Mouse (Mus musculus): Measurements from ENCODE around the gene Obscn.

The Obscn gene

DNA sequence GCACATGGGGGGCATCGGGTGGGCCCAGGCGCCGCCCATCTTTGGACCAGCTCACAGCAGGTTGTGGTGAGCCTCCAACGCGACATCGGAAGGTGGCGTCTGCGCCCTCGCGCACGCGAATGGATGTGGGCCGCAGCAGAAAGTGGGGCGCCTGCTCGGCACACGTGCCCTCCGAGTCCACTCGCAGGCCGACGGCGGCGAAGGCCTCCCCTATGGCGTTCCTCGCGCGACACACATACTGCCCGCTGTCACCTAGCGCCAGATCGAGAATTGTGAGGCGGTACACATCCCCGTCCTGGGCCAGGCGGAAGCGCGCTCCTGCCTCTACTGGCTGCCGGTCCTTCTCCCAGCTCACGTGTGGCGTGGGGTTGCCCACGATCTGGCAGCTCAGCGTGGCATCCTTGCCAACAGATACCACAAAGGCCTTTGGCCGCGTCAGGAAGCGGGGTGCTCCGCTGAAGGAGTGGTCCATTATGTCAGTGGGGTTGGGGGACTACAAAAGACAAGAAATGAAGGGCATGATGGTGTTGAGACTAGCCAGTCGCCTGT lies at the start of gene Obscn:
Gene Obscn (minus strand): TSS at position 499 of the 549 bp plus-strand sequence.
- no peak for DNase-seq

DNA sequence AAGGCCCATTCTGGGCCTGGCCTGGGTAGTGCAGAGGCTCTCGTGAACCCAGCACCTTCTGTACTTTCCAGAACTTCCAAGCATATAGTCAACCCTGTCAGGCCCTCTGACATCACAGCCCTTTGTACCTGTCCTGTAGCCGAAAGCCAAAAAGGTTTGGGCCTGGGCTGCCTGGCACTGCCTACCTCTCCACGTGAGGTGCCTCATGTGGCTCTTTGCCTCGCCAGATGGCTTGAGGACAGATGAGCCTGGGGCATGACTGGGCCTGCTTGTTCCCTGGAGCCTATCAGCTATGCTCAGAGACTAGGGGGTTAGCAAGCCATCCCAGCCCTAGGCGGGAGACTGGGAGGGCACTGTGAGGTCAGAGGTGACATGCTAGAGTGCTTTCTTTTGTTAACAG lies 49.3 kb upstream of the Obscn start:
- no peak for DNase-seq

DNA sequence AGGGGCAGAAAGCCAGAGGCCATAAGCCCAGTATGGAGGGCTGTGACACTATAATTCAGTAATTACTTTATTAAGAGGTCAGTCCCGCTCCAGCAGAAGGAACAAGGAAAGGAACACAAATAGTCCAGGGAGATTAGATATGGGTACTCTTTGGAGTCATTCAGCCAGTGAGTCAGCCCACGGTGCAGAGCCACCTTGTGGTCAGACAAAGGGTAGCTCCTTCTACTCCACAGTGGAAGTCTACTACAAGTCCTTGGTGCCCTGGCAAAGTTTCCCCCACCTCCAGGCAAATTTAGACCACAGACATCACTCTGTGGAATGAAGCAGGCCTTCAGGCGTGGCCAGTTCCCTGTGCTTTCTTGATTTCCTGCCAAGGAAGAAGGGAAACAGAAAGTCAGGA lies 47.6 kb upstream of the Obscn start:
- peak; percentile 44 for DNase-seq

DNA sequence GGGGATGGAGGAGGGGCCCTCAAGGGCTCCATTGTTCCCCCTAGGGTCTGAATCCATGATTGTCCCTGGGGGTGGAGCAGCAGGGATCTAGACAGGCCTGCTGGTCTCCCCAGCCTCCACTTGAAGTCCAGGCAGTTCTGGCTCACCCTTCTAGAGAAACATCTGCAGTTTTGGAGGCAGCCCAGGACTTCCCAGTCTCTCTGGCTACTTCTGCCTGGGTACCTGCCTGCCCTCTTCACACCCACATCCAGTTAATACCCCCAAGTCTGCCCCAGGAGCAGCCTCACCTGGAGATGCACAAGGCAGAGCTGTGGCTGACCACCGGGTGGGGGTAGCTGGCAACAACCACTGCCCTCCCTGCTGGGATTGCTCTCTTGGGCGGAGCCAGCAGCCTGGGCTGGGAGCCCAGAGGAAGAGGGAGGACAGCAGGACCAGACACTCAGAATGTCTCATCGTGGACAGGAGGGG lies 46.7 kb upstream of the Obscn start, which contains the start of gene Gjc2:
Gene Gjc2 (minus strand): TSS at position 350 of the 468 bp plus-strand sequence.
- DNase-seq = peak; percentile 33

DNA sequence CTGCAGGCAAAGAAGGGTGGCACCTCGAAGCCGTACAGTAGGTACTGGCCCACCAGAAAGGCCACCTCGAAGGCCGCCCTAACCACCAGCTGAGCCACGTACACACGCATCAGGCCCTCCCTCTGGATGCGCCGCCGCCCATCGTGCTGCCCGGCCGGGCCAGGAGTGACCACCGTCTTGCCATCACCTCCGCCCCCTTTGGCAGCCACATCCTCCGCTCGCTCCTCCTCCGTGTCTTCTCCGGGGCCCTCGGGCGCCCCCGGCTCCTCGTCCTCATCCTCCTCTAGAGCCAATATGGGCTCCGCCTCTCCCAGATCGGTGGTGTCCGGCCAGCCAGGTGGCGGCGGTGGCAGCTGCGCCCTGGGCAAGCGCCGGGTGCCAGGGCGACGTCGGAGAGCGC lies 40.7 kb upstream of the Obscn start:
- DNase-seq = no peak

DNA sequence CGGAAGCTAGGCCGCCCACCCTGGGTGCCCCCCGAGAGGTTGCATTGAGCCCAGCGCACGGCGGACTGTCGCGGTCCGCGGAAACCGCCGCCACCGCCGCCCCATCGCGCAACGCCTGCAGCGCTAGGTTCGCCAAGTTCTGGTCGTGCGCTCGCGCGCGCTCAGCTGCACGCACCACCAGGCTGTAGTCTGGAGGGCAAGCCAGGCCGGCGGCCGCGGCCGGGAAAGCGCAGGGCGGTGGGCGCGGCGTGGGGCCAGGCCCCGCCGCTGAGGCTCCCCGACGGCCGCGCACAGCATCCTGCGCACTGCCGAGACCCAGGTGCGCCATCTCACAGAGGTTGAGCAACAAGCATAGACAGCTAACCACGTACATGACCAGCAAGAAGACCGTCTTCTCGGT lies 40.3 kb upstream of the Obscn start:
- DNase-seq = no peak

DNA sequence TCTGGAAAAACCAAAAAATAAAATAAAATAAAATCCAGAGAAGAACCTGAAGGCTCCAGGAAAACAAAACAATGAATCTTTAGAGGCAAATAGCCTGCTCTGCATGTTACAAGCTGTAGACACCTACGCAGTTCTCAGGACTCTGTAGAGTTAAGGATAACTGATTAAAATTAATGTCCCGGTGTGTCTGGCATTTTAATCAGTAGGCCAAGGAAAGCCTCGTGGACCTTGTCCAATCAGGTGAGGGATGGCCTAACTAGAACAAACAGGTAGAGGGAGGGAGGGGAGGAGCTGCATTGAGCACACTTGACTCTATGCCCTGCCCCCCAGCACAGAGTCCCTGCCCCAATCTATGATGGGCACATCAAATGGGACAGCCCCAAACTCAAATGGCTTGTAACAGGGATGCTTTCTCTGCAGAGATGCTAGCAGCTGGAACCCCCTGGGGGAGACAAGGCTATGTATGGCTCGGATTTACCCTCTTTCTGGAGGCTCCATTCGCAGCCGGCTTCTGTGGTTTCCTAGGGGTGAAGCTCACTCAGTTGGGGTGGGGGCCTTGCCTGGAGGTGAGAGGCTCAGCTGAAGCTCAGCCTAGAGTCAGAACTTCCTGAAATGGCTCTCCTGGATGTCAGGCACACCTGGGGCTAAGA lies 38.1 kb upstream of the Obscn start:
- DNase-seq = no peak

DNA sequence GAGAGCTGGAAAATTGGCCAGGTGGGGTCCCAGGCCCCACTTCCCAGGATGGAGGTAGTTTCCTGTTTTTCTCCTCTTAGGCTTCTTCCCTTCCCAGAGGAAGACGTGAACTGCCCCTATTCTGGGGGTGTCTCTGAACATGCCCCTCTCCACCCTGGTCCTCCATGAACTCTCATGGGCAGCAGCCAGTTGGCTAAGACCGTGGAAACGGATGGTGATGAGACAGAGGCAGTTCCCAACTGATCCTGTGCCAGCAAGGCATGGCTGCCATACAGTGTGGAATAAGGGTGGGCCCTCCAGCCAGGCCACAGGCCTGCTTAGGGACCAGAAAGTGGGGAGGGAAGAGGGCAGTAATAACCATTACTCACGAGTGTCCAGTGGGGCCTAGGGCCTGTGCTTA lies 34.3 kb upstream of the Obscn start:
- no peak for DNase-seq

DNA sequence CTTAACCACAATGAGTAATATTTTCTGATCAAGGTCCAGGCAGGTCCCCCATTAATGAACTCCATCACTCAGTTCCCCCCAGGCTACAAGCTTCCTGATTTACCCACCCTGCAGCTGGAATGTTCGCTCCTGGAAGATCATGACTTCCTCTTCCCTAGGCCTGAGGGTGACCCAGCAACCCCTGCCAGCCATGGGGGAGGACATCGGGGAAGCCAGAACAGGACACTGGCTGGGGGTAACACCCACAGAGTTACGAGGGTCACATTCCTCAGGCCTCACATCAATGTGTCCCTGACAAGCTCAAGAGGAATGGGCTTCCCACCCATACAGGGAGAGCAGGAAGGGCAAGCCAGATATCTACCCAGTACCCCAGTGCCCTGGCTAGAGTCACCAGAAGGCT lies 33.6 kb upstream of the Obscn start:
- DNase-seq = no peak

DNA sequence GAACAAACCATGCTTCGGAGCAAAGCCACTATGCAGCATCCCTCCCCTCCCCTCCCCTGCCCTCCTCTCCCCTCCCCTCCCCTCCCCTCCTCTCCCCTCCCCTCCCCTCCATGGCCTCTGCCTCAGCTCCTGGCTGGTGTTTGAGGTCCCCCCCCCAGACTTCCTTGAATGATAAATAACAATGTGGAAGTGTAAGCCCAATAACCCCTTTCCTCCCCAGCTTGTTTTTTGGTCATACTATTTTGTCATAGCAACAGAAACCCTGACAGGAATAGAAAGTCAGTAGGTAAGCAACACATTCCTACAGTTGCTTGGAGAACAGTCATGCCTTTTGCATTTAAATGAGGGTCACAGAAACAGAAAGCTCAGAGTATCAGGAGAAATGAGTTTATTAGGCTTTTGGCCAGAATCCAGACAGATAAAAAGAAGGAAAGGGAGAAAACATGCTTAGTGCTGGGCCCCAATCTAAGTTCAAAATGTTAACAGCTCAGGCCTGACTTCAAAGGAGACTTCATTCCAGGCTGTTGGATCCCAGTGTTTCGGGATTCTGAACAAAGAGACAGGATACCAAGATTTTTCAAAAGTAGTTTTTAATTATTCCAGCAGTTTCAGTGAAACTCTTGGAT lies 29.5 kb upstream of the Obscn start:
- DNase-seq = no peak

DNA sequence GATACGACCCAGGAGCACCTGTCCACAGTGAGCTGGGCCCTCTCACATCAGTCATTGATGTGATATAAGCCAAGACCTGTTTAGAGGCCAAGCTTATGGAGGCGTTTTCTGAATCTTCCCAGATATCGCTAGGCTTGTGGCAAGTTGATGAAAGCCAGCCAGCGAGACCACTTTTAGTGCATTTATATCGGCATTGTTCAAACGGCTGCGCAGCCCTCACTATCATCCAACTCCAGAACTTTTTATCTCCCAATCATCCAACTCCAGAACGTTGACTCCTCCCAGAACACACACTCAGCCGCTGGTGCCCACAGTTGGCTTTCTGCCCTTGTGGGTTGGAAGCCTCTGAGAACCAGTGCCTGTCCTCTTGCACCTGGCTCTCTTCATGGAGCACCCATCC lies 28.2 kb upstream of the Obscn start:
- no peak for DNase-seq

DNA sequence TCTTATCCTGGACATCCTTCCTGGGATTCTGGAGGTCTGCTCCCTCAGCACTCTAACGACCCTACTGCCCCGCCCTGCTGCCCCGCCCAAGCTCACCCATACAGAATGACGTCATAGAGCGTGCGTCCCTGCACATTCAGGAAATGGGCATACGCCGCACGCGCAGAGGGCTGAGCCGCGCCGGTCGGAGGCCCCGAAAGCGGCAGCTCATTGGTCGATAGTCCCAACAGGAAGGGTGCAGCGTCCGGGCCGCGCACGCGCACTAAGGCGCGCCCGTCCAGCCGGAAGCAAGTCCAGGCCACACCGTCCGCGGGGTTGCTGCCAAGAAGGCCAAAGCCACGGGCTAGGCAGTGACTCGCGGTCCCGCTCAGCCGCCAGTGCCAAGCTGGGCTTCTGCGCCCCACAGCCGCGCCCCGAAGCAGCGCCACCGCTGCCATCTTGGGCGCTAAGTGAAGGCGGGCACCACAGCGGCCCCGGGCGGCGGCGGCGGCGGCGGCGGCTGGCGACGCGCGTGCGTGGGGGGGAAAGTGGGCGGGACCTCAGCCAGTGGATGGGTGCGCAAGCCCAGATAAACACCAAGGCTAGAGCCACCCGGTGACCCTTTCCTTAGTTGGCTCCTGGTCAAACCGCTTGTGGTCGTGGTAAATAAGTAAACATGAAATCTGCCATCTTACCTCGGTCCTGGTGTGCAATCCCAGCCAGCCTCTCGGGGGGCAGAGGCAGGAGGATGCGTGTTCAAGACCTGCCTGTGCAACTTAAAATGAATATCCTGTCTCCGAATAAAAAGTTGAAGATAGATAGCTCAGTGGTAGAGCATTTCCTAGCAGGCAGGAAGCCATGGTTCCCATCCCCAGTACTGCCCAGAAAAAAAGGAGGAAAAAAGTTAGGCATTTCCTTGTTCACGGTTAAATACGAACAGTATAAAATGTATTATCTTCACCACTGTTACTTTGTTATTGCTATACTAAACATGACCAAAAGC lies 27.3 kb upstream of the Obscn start, which contains the start of gene Iba57:
Gene Iba57 (minus strand): TSS at position 485 of the 982 bp plus-strand sequence.
- DNase-seq = peak; percentile 99

DNA sequence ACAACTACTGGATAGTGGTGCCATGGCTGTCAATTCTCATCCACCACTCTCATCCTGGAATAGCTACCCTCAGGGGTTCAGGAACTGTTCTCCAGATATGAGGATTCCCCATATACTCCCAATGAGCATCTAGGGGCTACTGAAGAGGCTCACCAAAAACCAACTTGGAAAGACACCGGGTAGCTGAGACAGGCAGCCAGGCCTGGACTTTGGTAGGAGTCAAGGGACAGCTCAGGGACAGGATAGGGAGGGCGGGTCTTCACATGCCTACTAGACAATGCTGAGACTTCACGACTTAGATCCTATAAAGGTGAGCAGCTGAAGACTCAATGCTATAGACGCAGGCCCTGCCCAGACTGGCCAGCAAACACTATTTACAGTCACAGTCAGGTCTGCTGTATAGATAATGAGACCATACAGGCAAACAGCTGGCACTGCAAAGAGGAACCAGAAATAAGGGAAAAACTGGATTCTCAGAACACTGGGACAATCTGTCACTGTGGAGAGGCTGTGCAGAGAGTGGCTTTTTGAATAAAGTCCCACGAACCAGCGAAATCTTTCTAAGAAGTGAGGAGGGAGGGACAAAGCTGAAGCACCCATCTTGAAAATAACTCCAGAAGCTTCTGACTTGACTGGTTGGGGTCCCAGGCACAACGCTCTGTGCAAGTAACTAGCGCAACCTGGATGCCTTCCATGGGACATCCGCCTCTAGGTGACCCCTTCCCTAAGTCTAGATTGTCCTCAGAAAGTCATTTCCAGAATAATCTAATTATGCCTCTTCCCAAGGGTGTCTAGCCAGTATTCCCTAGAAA lies 26.4 kb upstream of the Obscn start:
- no peak for DNase-seq

DNA sequence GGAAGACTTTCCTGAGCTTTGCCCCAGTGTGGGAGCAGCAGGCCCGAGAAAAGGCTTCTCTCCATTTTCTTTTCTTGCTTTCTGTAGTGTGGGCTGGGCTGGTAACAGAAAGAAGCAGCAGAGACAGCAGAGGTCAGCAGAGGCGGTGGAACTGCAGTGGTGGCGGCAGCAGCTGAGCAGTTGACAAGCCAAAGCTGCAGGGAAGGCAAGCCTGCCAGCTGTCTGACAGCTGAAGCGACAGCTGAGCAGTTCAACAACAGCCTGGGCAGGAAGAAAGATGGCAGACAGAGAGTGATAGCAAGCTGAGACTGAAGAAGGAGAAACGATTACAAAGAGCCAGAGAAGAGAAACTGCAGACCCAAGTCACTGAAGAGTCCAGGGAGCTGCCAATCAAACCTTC lies 25.2 kb upstream of the Obscn start:
- no peak for DNase-seq

DNA sequence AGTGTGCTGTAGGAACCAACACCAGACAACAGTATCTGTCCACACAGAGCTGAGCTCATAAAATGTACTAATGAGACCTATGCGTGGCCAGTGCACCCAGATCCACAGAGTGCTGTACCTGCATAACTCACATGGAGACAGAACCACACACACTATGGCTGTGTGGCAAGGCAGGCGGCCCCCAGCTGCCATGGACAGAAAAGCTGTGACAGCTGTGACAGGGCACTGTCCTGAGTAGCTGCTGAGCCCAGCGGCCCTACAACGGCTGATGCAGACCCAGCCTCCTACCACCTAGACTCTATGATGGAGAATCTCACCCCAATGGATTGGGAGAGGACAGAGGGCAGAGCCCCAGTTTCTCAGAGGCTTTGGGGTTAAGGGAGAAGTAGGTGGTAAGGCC lies 23.4 kb upstream of the Obscn start:
- no peak for DNase-seq

DNA sequence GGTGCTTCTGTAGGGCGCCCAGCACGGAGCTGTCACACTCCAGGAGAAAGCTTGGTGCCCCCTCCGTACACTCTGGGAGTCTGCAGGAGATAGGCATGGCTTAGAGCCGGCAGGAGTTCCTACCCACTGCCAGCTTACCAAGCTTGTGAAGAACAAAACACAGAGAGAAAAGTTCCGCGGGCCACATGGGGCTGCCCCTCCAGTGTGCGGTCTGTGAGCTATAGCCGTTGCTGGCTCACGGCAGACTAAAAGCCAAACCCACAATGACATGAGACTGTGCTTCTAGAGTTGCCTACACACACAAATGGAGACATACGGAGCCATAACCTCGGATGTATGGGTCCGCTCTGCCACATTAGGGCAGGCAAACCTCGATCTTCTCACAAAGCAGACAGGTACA lies 22.9 kb upstream of the Obscn start:
- no peak for DNase-seq

DNA sequence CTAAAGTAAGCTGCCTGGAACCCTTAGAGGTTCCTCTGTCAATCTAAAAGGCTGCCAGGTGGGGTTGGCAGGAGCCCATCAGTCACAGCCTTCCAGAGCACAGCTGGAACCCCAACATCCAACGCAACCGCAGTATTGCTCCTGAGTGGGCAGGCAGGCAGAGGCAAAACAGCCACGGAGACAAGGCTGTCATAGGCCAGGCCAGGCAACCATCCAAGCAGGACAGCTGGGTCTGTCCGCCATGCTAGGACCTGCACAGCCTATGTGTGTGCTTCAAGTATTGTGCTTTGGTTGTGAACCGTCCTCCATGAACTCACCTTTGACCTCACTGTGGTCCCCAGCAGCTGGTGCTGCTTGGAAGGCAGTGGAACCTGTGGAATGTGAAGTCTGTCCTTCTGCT lies 19.7 kb upstream of the Obscn start:
- DNase-seq = no peak

DNA sequence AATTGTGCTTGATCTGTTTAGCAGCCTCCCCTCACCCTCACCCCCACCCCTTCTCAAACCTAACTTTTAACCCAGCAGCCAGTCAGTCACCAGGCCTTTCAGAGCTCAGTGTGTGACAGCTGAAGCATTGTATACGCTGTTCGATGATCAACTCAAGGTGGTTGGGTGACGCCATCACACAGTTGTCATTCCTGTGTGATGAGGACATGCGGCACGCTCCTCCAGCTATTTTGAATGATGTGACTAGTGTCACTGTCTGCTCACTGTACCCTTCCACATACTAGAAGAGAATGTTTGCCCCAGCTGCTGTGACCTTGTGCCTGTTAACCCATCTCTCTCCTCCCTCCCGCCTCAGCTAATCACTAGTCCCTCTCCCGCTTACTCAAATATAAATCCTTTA lies 18.0 kb upstream of the Obscn start:
- DNase-seq = no peak

DNA sequence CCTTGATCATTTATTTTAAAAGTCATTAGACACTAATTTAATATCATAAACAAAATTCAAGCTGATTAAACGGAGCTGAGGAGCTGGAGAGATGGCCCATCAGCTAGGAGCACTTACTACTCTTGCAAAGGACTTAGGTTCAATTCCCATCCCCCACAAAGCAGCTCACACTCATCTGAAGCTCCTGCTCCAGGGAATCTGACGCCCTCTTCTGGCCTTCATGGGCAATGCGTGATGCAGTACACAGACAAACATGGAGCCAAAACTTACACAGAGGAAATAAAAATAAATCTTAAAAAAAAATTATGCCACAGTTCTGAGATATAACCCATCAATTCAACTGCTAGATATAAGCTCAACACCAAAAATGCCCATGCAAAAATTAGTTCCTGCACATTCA lies 15.5 kb upstream of the Obscn start:
- no peak for DNase-seq

DNA sequence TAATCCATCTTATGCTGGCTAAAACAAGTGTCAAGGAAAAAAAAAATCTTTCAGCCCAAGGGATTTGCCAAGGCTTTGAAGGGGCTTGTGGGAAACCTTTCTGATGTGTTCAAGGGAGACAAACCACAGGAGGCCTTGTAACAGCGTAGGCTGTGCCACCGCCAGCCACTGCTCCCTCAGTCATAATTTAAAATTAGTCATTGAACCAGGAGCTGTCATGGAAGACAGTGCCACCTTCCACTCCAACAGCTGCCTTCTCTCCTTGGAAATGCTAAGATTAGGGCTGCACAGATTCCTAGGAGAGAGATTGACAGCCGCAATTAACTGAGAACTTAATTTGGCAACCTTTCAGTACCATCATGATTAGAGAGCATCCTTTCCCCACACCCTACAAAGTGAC lies 13.1 kb upstream of the Obscn start:
- no peak for DNase-seq

DNA sequence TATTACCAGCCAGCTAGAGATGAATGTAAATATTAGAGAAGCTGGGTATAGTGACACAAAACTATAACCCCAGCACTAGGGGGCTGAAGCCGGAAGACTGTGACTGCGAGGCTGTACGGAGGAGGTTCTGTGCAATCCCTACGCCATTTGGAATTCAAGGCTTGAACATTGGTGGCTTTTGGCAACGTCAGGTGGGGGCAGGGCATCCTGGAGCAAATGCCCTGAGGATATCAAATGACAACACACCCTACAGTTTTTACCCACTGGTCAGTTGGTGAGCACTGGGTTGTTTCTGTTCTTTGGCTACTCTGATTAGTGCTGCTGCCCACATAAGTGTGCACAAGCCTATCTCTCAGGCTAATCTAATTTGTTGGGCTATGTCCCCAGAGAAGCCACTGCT lies 6.8 kb upstream of the Obscn start:
- no peak for DNase-seq

DNA sequence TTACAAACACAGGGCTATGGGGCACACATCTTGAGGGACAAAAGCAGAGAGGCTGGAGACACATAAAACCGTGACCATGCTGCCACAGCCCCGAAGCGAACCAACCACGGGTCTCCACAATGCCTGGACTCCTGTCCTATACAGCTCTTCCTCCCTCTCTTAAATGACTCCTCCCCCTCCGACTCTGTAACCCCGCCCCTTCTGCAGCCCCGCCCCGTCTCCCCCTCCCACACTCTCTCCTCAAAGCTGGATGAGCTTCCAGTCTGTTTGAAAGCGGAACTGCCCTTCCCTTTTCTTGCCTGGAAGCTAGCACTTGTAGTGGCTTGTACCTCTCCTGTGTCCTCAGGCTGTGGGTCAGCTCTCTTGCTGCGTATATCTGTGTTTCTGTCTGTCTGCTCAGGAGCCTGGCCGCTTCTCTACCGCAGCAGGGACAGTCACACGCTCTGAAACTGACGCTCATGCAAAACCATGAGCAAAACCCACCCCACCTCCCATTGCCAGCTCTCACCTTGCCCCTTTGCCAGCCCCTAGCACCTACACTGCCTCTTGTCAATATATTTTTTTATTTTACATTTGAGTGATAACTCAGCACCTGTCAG lies 5.7 kb upstream of the Obscn start:
- DNase-seq = no peak

Data from cerebellum, adult 11 months (tissue).